ENCODE assay signal across 13 mouse cellular contexts in the genomic region with DNA sequence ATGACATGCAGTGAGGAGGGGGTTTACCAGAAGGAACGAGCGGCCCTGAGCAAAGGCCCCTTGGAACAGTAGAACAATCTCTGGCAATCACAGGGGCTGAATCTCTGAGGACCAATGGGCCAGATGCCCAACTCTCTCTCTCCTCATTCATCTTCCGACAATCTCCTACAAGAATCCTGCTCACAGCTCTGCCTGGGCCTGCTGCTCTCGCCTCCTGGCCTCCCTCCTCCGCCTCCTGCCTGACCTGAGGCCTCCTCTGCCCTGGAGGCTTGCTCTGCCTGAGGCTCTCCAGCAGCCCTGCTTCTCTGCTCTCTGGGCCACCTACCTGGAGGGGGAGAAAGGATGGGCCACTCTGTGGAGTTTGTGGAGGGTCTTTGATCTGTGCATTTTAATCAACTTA.
DNase-seq lines count a peak whose midpoint lies in the region; ATAC-seq and TF ChIP-seq lines count a peak whose summit lies in the region.
"Had no signal": no experiment of that assay in that cellular context is flagged by ENCODE, and none has a peak within 500 bp of the region (broad histone marks: within the 10 kb centered on the region; RNA-seq: fewer than 3 reads in every experiment).

No protein-coding gene starts in this region.

- peaks cover 12% of the 10 kb centered on the region; the same call in 1 of the 2 replicates for H3K4me1 ChIP-seq in forebrain, embryonic 12.5 days
- H3K4me1 ChIP-seq in forebrain, embryonic 15.5 days, result peaks cover 9% of the 10 kb centered on the region; the same call in 1 of the 2 replicates
- peaks cover 23% of the 10 kb centered on the region for H3K4me1 ChIP-seq in E14TG2a.4 (replicated peaks; ENCODE audit: low read depth, low read length)
- peaks cover 28% of the 10 kb centered on the region for H3K4me1 ChIP-seq in hindbrain, embryonic 13.5 days (replicated peaks)
- H3K4me1 ChIP-seq in midbrain, embryonic 12.5 days, result peaks cover 14% of the 10 kb centered on the region; the same call in 1 of the 2 replicates

- DNase-seq in gastrocnemius, postnatal 4 days (ENCODE audit: low spot score in 2 of 2), result no peak
- DNase-seq in left cerebral cortex, adult 11 months (ENCODE audit: low spot score), result no peak
- DNase-seq in right cerebral cortex, postnatal 10 days (ENCODE audit: low spot score in 2 of 2), result no peak
- DNase-seq: adrenal gland, adult 8-10 months; gastrocnemius, adult 2 months; lung, postnatal 4 days; right cerebral cortex, postnatal 4 days; thymus, postnatal 14 days had no signal

- WGBS in forebrain, embryonic 12.5 days, result 68% methylated on average over 5 of the region's 5 CpGs
- 48% methylated on average over 5 of the region's 5 CpGs for WGBS in forebrain, embryonic 15.5 days
- WGBS in hindbrain, embryonic 13.5 days, result 26% methylated on average over 5 of the region's 5 CpGs
- WGBS in midbrain, embryonic 12.5 days, result 64% methylated on average over 5 of the region's 5 CpGs

- no peak overlapping the region for H3K4me3 ChIP-seq in forebrain, embryonic 12.5 days (replicated peaks)
- H3K4me3 ChIP-seq in forebrain, embryonic 15.5 days, result no peak overlapping the region
- H3K4me3 ChIP-seq in E14TG2a.4 (replicated peaks; ENCODE audit: low read length), result peak overlapping the region; percentile 41
- H3K4me3 ChIP-seq in hindbrain, embryonic 13.5 days, result no peak overlapping the region
- H3K4me3 ChIP-seq in midbrain, embryonic 12.5 days, result no peak overlapping the region
- H3K4me3 ChIP-seq: gastrocnemius, adult 2 months had no signal

- 0 out of 2 replicates have a peak overlapping the region, but pooled peaks have one; percentile 22 for H3K27ac ChIP-seq in forebrain, embryonic 12.5 days
- H3K27ac ChIP-seq in forebrain, embryonic 15.5 days (replicated peaks), result no peak overlapping the region
- H3K27ac ChIP-seq in hindbrain, embryonic 13.5 days, result peak overlapping the region; percentile 61; the same call in 1 of the 2 replicates
- H3K27ac ChIP-seq in midbrain, embryonic 12.5 days (replicated peaks), result peak overlapping the region; percentile 52; the same call in 1 of the 2 replicates
- H3K27ac ChIP-seq: gastrocnemius, adult 2 months had no signal

- H3K9ac ChIP-seq in forebrain, embryonic 12.5 days, result no peak overlapping the region
- no peak overlapping the region for H3K9ac ChIP-seq in forebrain, embryonic 15.5 days (replicated peaks)
- peak overlapping the region; percentile 9; the same call in 1 of the 2 replicates for H3K9ac ChIP-seq in hindbrain, embryonic 13.5 days
- no peak overlapping the region for H3K9ac ChIP-seq in midbrain, embryonic 12.5 days (replicated peaks)

- no peak for ATAC-seq in forebrain, embryonic 12.5 days (ENCODE audit: low FRiP score)
- ATAC-seq in forebrain, embryonic 15.5 days (replicated peaks), result no peak
- ATAC-seq in hindbrain, embryonic 13.5 days (ENCODE audit: low FRiP score), result no peak
- ATAC-seq in midbrain, embryonic 12.5 days (ENCODE audit: low FRiP score, low read depth), result no peak

- no peaks in the 10 kb centered on the region for H3K27me3 ChIP-seq in forebrain, embryonic 12.5 days
- H3K27me3 ChIP-seq in forebrain, embryonic 15.5 days, result no peaks in the 10 kb centered on the region
- H3K27me3 ChIP-seq in E14TG2a.4 (ENCODE audit: insufficient read depth, low read length), result no peaks in the 10 kb centered on the region
- no peaks in the 10 kb centered on the region for H3K27me3 ChIP-seq in hindbrain, embryonic 13.5 days
- no peaks in the 10 kb centered on the region for H3K27me3 ChIP-seq in midbrain, embryonic 12.5 days

- H3K9me3 ChIP-seq in forebrain, embryonic 12.5 days, result no peaks in the 10 kb centered on the region
- no peaks in the 10 kb centered on the region for H3K9me3 ChIP-seq in forebrain, embryonic 15.5 days
- H3K9me3 ChIP-seq in E14TG2a.4 (ENCODE audit: low read length), result no peaks in the 10 kb centered on the region
- no peaks in the 10 kb centered on the region for H3K9me3 ChIP-seq in hindbrain, embryonic 13.5 days
- no peaks in the 10 kb centered on the region for H3K9me3 ChIP-seq in midbrain, embryonic 12.5 days

- no peak overlapping the region for H3K4me2 ChIP-seq in forebrain, embryonic 12.5 days
- H3K4me2 ChIP-seq in forebrain, embryonic 15.5 days (replicated peaks), result no peak overlapping the region
- H3K4me2 ChIP-seq in hindbrain, embryonic 13.5 days, result no peak overlapping the region
- no peak overlapping the region for H3K4me2 ChIP-seq in midbrain, embryonic 12.5 days (replicated peaks)

- H3K36me3 ChIP-seq in forebrain, embryonic 12.5 days (replicated peaks), result no peaks in the 10 kb centered on the region
- no peaks in the 10 kb centered on the region for H3K36me3 ChIP-seq in forebrain, embryonic 15.5 days
- no peaks in the 10 kb centered on the region for H3K36me3 ChIP-seq in E14TG2a.4 (ENCODE audit: insufficient read depth, low read length)
- no peaks in the 10 kb centered on the region for H3K36me3 ChIP-seq in hindbrain, embryonic 13.5 days
- H3K36me3 ChIP-seq in midbrain, embryonic 12.5 days, result no peaks in the 10 kb centered on the region

- TF ChIP-seq CTCF in E14TG2a.4 (conservative IDR thresholded peaks at IDR 0.05; ENCODE audit: low read length), result no peak
